Mouse (Mus musculus) layer of hippocampus, adult 2 months (tissue): ENCODE data around the gene Gm20390. TPM values are rescaled to one million over a fixed set of nuclear protein-coding genes. Genes with fewer than 3 reads are reported as not detected.

Source experiments
- DNase-seq, 2 experiments: peaks; one replicate each; pipeline ENCODE4 v3.0.0; 2022; ENCODE audit warnings: low spot score in 2 of 2
- H3K27ac ChIP-seq: fragments of 200-600 bp; 2 replicates; pipeline ENCODE4 v1.8.1; 2022
- H3K4me3 ChIP-seq: fragments of 200-600 bp; 2 replicates; pipeline ENCODE4 v1.8.1; 2022; ENCODE audit warnings: mild to moderate bottlenecking
- CTCF ChIP-seq: fragments of 200-600 bp; conservative IDR thresholded peaks from 2 replicates; pipeline ENCODE4 v1.8.1; 2022; ENCODE audit warnings: antibody characterized with exemption, mild to moderate bottlenecking, moderate library complexity
- total RNA-seq, 2 experiments: library from RNA; stranded (reverse); gene quantifications; 2 replicates each; pipeline ENCODE4 v1.2.3; 2021

Gene Gm20390
- total RNA-seq, 2 experiments from 2014 or later = 96.8 to 111 TPM

- no peak for DNase-seq
- H3K4me3 ChIP-seq = no peak overlapping the region
- no peak for TF ChIP-seq CTCF
These were observed 61.3 kb downstream of the Gm20390 start for GRCm38 (mm10) chr11:93906834-93907233.

More at GRCm38 (mm10) chr11:93906834-93907233, 61.3 kb downstream of the Gm20390 start:
- no peak overlapping the region for H3K27ac ChIP-seq

Other genes starting within 250 kb of the Gm20390 start
- gene Utp18, start 82.5 kb downstream of the Gm20390 start, total RNA-seq = 10 to 100 TPM; 23.8 to 24.2 TPM
- gene Mbtd1, start 82.4 kb downstream of the Gm20390 start, total RNA-seq = 10 to 100 TPM; 35.4 to 42.8 TPM
- 100 to 1,000 TPM in 1 of 2 experiments, 10 to 100 TPM in 1; 80.1 to 110 TPM for gene Nme2, start 12.0 kb downstream of the Gm20390 start, total RNA-seq
- gene Nme1, start 228 bp upstream of the Gm20390 start, total RNA-seq = 10 to 100 TPM; 68.7 to 75.0 TPM
- 100 to 1,000 TPM; 213 to 217 TPM for gene Spag9, start 27.8 kb upstream of the Gm20390 start, total RNA-seq
- 10 to 100 TPM; 36.6 to 39.2 TPM for gene Tob1, start 243.2 kb upstream of the Gm20390 start, total RNA-seq